Mouse (Mus musculus): ENCODE measurements around the gene Hoxb6. TPM values are rescaled to one million over a fixed set of nuclear protein-coding genes. Genes with fewer than 3 reads are reported as not detected.

Hoxb6 gene
- polyA plus RNA-seq, 1 experiment, result 8.3 TPM

- peak overlapping the region; percentile 51 for H3K4me3 ChIP-seq (ENCODE audit: low read depth, low read length)
- TF ChIP-seq CTCF (IDR thresholded peaks at IDR 0.05; ENCODE audit: extremely low read depth, insufficient read length, insufficient replicate concordance, low read depth, low read length) (no peak), POLR2A (IDR thresholded peaks at IDR 0.05; ENCODE audit: low read depth, low read length) (no peak)
- no peaks in the 10 kb centered on the region for H3K36me3 ChIP-seq (ENCODE audit: control insufficient read depth, insufficient read depth, low read length)
- 3% methylated on average over 49 of the region's 49 CpGs for WGBS
- H3K27ac ChIP-seq (ENCODE audit: insufficient read depth, low read depth, low read length), result no peak overlapping the region
- peaks cover 93% of the 10 kb centered on the region for H3K27me3 ChIP-seq (ENCODE audit: control insufficient read depth, insufficient read depth, low read length)
- peaks cover 2% of the 10 kb centered on the region; the same call in 1 of the 2 replicates for H3K4me1 ChIP-seq (ENCODE audit: control insufficient read depth, insufficient read depth, insufficient read length, low read length)
Observed at GRCm38 (mm10) chr11:96282795-96283430, 9.4 kb upstream of the Hoxb6 start.

- Histone ChIP-seq H3K27ac (ENCODE audit: insufficient read depth, low read depth, low read length) (peak overlapping the region; percentile 57), H3K4me1 (ENCODE audit: control insufficient read depth, insufficient read depth, insufficient read length, low read length) (no peaks in the 10 kb centered on the region; the same call in 1 of the 2 replicates), H3K36me3 (ENCODE audit: control insufficient read depth, insufficient read depth, low read length) (no peaks in the 10 kb centered on the region), H3K4me3 (ENCODE audit: low read depth, low read length) (peak overlapping the region; percentile 51), H3K27me3 (ENCODE audit: control insufficient read depth, insufficient read depth, low read length) (peaks cover 87% of the 10 kb centered on the region)
- 3% methylated on average over 47 of the region's 49 CpGs for WGBS
- TF ChIP-seq CTCF (IDR thresholded peaks at IDR 0.05; ENCODE audit: extremely low read depth, insufficient read length, insufficient replicate concordance, low read depth, low read length) (peak; percentile 5; the same call in 1 of the 2 replicates), POLR2A (IDR thresholded peaks at IDR 0.05; ENCODE audit: low read depth, low read length) (0 out of 2 replicates have a peak, but pooled peaks have one; percentile 8)
Observed at GRCm38 (mm10) chr11:96284041-96284749, 8.1 kb upstream of the Hoxb6 start.

DNA sequence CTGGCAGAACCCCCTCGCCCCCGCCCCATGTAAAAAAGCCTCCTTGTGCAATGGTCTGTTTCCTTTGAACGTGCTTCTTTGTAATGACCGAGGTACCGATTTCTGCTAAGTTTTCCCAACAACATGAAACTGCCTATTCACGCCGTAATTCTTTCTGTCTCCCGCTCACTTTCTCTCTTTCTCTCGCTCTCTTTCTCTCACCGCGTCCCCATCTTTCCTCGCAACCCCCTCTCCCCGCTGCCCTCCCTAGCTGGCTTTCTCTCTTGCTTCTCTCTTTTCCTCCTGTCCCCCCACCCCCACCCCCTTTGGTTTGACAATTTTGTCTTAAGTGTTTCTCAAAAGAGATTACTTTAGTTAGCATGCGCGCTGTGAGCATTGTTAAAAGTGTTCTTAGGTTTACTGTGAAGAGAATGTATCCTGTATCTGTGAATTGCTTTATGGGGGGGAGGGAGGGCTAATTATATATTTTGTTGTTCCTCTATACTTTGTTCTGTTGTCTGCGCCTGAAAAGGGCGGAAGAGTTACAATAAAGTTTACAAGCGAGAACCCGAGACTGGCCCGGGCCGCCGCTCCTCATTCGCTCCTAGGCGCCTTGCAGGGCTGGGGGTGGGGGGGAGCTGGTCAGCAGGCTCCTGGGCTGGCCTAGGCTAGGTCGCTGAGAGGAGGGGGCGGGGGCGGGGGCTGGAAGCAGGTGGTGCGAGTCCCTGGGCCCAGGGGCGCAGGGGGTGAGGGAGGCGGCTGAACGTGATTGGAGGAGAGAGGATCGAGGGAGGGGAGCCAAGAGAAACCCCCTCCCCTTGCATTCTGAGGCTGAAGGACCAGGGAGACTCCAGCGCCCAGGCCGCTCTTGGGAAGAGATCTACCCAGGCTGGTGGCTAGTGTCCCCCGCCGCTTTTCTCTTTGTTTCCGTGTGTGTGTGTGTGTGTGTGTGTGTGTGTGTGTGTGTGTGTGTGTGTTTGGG, 7.2 kb upstream of the Hoxb6 start:
- TF ChIP-seq POLR2A (IDR thresholded peaks at IDR 0.05; ENCODE audit: low read depth, low read length) (no peak), CTCF (IDR thresholded peaks at IDR 0.05; ENCODE audit: extremely low read depth, insufficient read length, insufficient replicate concordance, low read depth, low read length) (no peak)
- Histone ChIP-seq H3K27me3 (ENCODE audit: control insufficient read depth, insufficient read depth, low read length) (peaks cover 81% of the 10 kb centered on the region), H3K4me1 (ENCODE audit: control insufficient read depth, insufficient read depth, insufficient read length, low read length) (no peaks in the 10 kb centered on the region; the same call in 1 of the 2 replicates), H3K4me3 (ENCODE audit: low read depth, low read length) (peak overlapping the region; percentile 62), H3K36me3 (ENCODE audit: control insufficient read depth, insufficient read depth, low read length) (no peaks in the 10 kb centered on the region), H3K27ac (ENCODE audit: insufficient read depth, low read depth, low read length) (peak overlapping the region; percentile 57)
- 8% methylated on average over 37 of the region's 37 CpGs for WGBS

DNA sequence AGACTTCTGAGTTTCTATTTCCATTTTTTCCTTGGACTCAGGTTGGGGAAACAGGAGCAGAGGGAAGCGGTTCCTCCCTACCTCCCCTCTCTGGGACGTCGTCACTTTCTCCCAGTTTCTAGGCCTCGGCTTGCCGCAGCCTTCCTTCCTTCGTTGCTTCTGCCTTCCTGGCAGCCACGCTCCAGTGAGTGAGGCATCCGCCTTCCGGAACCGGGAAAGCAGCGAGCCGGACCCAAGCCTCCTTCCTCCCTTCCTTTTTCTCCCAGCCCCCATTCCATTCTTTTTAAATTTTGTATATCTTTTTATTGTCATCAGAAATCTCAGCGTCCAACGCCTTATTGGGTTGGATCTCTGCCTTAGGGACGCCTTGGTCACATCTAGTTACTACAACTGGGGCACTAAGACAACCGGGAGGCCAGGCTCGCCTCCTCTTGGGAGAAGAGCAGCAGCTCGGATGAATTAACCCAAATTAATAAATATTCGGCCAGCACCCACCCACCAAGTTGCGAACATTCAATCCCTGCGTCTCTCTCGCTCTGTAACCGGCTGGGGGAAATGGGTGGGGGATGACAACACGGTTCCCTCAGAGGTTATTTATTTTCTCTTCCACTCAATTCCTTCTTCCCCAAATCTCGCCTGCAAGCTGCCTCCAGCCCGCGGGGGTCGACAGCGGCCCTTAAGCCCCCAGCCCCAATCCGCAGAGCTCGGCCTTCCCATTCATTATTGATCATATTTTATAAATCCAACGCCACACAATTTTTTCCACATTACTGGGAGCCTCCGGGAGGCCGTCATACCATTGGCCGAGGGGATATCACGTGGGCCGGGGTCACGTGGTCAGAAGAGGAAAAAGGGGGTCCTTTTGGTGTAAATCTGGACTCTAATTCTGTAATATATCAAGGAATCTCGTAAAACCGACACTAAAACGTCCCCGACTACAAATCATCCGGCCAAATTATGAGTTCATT, 6.2 kb upstream of the Hoxb6 start, which contains the start of gene Hoxb7:
Gene Hoxb7 (plus strand): TSS at position 853 of the 968 bp plus-strand sequence.
- H3K27ac ChIP-seq (ENCODE audit: insufficient read depth, low read depth, low read length), result peak within 1 kb of the TSS; percentile 57
- TF ChIP-seq CTCF (IDR thresholded peaks at IDR 0.05; ENCODE audit: extremely low read depth, insufficient read length, insufficient replicate concordance, low read depth, low read length), result no peak
- TF ChIP-seq POLR2A (IDR thresholded peaks at IDR 0.05; ENCODE audit: low read depth, low read length), result 0 out of 2 replicates have a peak, but pooled peaks have one; percentile 12
- H3K4me3 ChIP-seq (ENCODE audit: low read depth, low read length), result peak within 1 kb of the TSS; percentile 62
- 3% methylated on average over 43 of the region's 43 CpGs for WGBS
- no peaks in the 10 kb centered on the region for H3K36me3 ChIP-seq (ENCODE audit: control insufficient read depth, insufficient read depth, low read length)
- H3K4me1 ChIP-seq (ENCODE audit: control insufficient read depth, insufficient read depth, insufficient read length, low read length), result no peaks in the 10 kb centered on the region; the same call in 1 of the 2 replicates
- peaks cover 79% of the 10 kb centered on the region for H3K27me3 ChIP-seq (ENCODE audit: control insufficient read depth, insufficient read depth, low read length)

DNA sequence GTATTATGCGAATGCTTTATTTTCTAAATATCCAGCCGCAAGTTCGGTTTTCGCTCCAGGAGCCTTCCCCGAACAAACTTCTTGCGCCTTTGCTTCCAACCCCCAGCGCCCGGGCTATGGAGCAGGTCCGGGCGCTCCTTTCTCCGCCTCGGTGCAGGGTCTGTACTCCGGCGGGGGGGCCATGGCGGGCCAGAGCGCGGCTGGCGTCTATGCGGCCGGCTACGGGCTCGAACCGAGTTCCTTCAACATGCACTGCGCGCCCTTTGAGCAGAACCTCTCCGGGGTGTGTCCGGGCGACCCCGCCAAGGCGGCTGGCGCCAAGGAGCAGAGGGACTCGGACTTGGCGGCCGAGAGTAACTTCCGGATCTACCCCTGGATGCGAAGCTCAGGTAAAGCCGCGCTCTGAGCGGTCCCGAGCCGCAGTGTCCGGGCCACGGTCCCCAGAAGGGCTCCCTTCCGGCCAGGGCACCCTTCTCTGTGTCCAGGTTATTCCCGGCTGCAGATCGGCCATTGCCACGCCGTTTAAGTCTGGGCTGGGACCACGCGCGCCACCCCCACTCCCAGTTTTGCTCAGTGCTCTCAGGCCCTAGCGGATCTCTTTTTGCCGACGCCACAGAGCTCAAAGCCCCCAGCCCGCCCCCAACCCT, 5.4 kb upstream of the Hoxb6 start:
- peaks cover 78% of the 10 kb centered on the region for H3K27me3 ChIP-seq (ENCODE audit: control insufficient read depth, insufficient read depth, low read length)
- TF ChIP-seq POLR2A (IDR thresholded peaks at IDR 0.05; ENCODE audit: low read depth, low read length) (no peak), CTCF (IDR thresholded peaks at IDR 0.05; ENCODE audit: extremely low read depth, insufficient read length, insufficient replicate concordance, low read depth, low read length) (no peak)
- no peaks in the 10 kb centered on the region for H3K36me3 ChIP-seq (ENCODE audit: control insufficient read depth, insufficient read depth, low read length)
- no peaks in the 10 kb centered on the region; the same call in 1 of the 2 replicates for H3K4me1 ChIP-seq (ENCODE audit: control insufficient read depth, insufficient read depth, insufficient read length, low read length)
- 2% methylated on average over 55 of the region's 55 CpGs for WGBS
- peak overlapping the region; percentile 62 for H3K4me3 ChIP-seq (ENCODE audit: low read depth, low read length)
- peak overlapping the region; percentile 28 for H3K27ac ChIP-seq (ENCODE audit: insufficient read depth, low read depth, low read length)

All from small intestine, adult 2 months (tissue).